Mouse (Mus musculus): ENCODE data around the gene Smarce1. TPM values are rescaled to one million over a fixed set of nuclear protein-coding genes. Genes with fewer than 3 reads are reported as not detected.

The Smarce1 gene
- 370 and 402 TPM in 2 replicates for polyA plus RNA-seq (2015; fragmentation: Nextera tagmentation; extraction: Ambion mirVana)

DNA sequence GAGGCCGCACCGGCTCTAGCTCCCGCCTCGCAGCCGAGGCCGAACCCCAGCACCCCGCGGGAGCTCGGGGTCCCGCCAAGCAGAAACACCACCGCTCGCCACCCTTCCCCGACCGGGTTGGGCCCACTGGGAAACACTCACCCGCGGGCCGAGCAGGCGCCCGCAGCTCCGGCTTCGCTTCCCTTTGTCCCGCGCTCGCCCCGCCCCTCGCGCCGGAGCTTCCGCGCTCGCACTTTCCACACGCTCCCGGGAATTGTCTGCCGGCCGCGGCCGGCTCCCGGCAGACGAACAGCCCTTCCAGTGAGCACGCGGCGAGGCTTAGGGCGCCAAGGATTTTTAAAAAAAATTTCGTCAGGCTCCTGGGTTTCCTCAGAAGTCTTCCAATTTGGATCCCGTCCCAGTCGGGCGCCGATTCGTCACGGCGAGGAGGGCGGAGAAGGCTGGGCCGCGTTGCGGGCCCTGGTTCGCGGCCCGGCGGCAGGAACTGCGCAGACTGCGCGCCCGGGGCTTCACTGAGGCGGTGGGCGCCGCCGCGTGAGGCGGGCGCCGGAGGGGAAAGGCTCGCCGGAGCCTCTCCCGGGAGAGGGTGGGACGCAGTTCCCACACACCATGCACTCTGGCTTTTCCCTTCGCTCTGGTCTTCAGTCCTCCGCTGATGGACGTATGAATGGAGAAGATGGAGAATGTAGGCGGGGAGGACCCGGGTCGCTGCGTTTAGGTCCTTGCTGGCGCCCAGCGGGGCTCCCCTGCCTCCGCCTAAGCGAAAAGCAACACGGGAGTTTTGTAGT lies at the start of gene Smarce1:
Smarce1 (minus strand) TSS at position 757 of the 788 bp plus-strand sequence.
- Histone ChIP-seq H3K27ac (peak within 1 kb of the TSS; percentile 99), H3K36me3 (peaks cover 20% of the 10 kb centered on the region), H3K4me1 (replicated peaks) (peaks cover 37% of the 10 kb centered on the region), H3K27me3 (no peaks in the 10 kb centered on the region), H3K9ac (replicated peaks) (peak within 1 kb of the TSS; percentile 99), H3K4me2 (replicated peaks) (peak within 1 kb of the TSS; percentile 80), H3K9me3 (no peaks in the 10 kb centered on the region), H3K4me3 (replicated peaks) (peak within 1 kb of the TSS; percentile 93)
- peak; percentile 90 for ATAC-seq
- under 1% methylated on average over 87 of the region's 87 CpGs for WGBS

DNA sequence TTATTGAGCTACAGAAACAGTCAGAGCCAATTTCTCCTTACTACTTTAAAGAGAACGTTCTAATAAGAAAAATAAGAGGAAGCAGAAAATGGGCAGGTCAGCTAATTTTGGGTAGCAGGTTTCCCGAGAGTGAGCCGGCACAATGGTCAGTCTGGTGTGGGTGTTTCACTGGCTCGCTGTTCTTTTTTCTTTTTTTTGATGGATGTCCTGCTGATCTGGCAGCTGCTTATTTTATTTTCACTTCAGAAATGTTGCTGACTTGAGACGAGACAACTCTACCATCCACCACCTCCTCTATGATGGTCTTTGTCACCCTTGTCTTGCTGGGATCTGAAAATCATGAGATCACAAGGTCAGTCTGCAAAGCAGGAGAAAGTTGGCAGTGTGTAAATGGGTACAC lies 49.2 kb upstream of the Smarce1 start:
- Histone ChIP-seq H3K27ac (no peak overlapping the region), H3K4me1 (replicated peaks) (peaks cover 10% of the 10 kb centered on the region), H3K4me3 (replicated peaks) (no peak overlapping the region), H3K9me3 (no peaks in the 10 kb centered on the region), H3K36me3 (no peaks in the 10 kb centered on the region), H3K4me2 (replicated peaks) (no peak overlapping the region), H3K27me3 (no peaks in the 10 kb centered on the region), H3K9ac (replicated peaks) (no peak overlapping the region)
- 73% methylated on average over 5 of the region's 5 CpGs for WGBS
- no peak for ATAC-seq

DNA sequence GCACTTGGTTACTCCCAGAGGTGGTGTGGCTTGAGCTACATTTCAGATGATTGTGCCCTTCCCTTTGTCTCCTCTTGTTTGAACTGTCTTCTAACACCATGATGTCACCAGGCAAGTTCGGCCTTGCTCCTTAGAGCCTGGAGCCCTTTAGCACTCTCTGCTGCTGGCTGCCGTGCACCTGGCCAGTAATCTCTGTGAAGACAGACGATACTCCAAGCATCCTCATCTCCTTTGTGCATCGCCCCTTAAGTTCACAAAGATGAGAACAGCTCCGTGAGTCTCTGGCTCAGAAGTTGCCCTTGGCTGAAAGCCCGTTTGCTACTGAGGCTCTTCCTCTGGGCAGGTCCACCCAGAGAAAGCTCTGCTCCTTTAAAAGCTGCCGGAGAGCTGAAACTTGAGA lies 46.0 kb upstream of the Smarce1 start:
- Histone ChIP-seq H3K36me3 (no peaks in the 10 kb centered on the region), H3K27ac (no peak overlapping the region), H3K9ac (replicated peaks) (no peak overlapping the region), H3K27me3 (no peaks in the 10 kb centered on the region), H3K4me3 (replicated peaks) (no peak overlapping the region), H3K4me1 (replicated peaks) (no peaks in the 10 kb centered on the region), H3K4me2 (replicated peaks) (no peak overlapping the region), H3K9me3 (no peaks in the 10 kb centered on the region)
- no peak for ATAC-seq
- 68% methylated on average over 7 of the region's 7 CpGs for WGBS

DNA sequence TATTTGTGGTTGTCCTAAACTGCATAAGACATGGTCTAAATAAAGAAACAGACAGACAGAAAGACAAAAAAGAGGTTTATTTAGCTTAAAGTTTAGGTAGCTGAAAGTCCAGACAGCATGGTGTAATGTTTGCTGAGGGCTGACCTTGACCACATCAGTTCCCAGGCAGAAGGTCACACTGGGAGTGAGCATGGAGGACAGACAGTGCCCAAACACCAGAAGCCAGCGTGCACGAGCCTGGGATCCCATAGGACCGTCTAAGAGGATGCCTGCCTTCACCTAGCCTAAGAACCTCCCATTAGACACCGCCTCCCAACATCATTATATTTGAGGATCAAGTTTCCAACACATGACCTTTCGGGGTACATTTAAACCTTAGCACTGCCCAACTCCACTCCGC lies 44.8 kb upstream of the Smarce1 start:
- no peaks in the 10 kb centered on the region for H3K36me3 ChIP-seq
- 87% methylated on average over 6 of the region's 6 CpGs for WGBS
- H3K4me2 ChIP-seq (replicated peaks): no peak overlapping the region
- no peaks in the 10 kb centered on the region for H3K27me3 ChIP-seq
- H3K9me3 ChIP-seq: no peaks in the 10 kb centered on the region
- no peak for ATAC-seq
- H3K9ac ChIP-seq (replicated peaks): no peak overlapping the region
- H3K4me3 ChIP-seq (replicated peaks): no peak overlapping the region
- H3K4me1 ChIP-seq (replicated peaks): no peaks in the 10 kb centered on the region
- no peak overlapping the region for H3K27ac ChIP-seq

DNA sequence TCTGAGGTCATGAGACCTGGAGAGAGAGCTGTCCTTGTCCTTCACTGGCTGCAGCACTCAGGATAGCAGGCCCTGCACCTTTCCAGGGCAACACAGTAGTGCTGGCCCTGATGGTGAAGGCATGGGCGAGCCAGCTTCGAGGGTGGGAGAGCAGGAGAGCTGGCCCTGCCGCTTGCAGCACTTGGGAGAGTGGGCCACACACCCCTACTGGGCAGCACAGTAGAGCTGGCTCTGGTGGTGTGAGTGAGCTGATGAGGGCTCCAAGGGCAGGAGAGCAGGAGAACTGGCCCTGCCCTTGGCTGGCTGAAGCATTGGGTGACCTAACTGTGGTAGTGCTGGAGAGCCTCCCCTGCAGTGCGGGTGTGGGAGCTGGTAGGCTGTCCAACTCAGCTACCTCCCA lies 41.9 kb upstream of the Smarce1 start:
- no peaks in the 10 kb centered on the region for H3K9me3 ChIP-seq
- H3K36me3 ChIP-seq: no peaks in the 10 kb centered on the region
- WGBS: 84% methylated on average over 4 of the region's 4 CpGs
- H3K4me3 ChIP-seq (replicated peaks): no peak overlapping the region
- no peaks in the 10 kb centered on the region for H3K4me1 ChIP-seq (replicated peaks)
- H3K27ac ChIP-seq: no peak overlapping the region
- no peak for ATAC-seq
- no peak overlapping the region for H3K4me2 ChIP-seq (replicated peaks)
- H3K27me3 ChIP-seq: no peaks in the 10 kb centered on the region
- no peak overlapping the region for H3K9ac ChIP-seq (replicated peaks)

DNA sequence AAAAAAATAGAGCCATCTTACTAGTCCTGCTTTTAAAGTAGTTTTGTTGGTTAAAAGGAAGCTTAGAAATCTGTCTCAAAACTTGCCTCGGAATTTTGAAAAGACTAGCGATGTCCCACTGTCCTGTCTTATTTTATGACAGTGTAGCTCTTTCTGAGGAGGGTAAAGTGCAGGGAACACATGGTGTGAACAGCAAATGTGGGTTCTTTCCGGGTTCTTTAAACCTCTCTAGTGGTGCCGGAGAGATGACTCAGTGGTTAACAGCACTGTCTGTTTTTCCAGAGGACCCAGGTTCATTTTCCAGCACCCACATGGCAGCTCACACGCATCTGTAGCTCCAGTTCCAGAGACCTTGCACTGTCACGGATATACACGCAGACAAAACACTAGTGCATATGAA lies 38.4 kb upstream of the Smarce1 start:
- H3K4me2 ChIP-seq (replicated peaks): no peak overlapping the region
- H3K4me1 ChIP-seq (replicated peaks): 0 out of 2 replicates have a peak, but pooled peaks cover 2% of the 10 kb centered on the region
- H3K27me3 ChIP-seq: no peaks in the 10 kb centered on the region
- WGBS: 80% methylated on average over 7 of the region's 7 CpGs
- H3K9me3 ChIP-seq: no peaks in the 10 kb centered on the region
- H3K27ac ChIP-seq: no peak overlapping the region
- H3K9ac ChIP-seq (replicated peaks): no peak overlapping the region
- ATAC-seq: no peak
- H3K4me3 ChIP-seq (replicated peaks): no peak overlapping the region
- H3K36me3 ChIP-seq: no peaks in the 10 kb centered on the region

DNA sequence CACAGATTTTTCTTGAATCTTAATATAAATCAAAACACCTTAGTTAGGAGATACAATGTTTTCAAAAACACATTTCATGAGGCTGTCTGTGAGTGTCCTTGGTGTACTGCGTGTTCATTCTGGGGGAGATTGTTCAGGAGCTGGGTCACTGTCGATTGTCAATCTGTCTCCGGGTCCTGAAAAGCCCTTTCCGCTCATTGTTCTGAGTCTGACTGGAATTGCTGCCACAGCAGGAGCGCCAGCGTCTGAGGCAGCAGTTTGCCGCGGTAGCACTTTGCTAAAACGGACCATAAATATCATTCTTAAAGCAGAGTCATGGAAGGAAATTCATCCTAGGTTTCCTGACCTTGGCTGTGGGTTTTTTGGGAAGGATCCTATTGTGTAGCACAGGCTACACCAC lies 35.0 kb upstream of the Smarce1 start:
- Histone ChIP-seq H3K4me2 (replicated peaks) (no peak overlapping the region), H3K9ac (replicated peaks) (no peak overlapping the region), H3K27ac (no peak overlapping the region), H3K27me3 (no peaks in the 10 kb centered on the region), H3K4me1 (replicated peaks) (0 out of 2 replicates have a peak, but pooled peaks cover 2% of the 10 kb centered on the region), H3K36me3 (no peaks in the 10 kb centered on the region), H3K9me3 (no peaks in the 10 kb centered on the region), H3K4me3 (replicated peaks) (no peak overlapping the region)
- WGBS: 28% methylated on average over 9 of the region's 9 CpGs
- ATAC-seq: no peak

DNA sequence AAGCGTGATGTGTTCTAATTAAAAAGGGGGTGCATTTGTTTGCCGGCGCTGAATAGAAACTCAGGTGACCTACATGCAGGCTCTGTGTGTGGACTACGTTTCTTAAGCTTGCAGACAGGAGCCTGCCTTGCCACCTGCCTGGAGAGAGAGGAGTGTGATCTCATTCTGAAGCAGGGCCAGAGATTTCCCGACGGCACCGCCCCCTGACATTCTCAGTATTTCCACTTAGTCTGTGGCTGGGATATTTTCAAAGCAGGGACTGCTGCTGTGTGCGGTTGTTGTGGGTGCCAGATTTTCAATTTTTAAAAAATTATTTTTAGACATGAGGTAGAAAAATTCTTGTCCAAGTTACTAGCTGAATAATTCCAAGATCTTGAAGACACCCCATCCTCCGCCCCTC lies 34.4 kb upstream of the Smarce1 start:
- Histone ChIP-seq H3K4me3 (replicated peaks) (no peak overlapping the region), H3K27ac (no peak overlapping the region), H3K9me3 (no peaks in the 10 kb centered on the region), H3K4me2 (replicated peaks) (no peak overlapping the region), H3K27me3 (no peaks in the 10 kb centered on the region), H3K9ac (replicated peaks) (no peak overlapping the region), H3K4me1 (replicated peaks) (0 out of 2 replicates have a peak, but pooled peaks cover 2% of the 10 kb centered on the region), H3K36me3 (no peaks in the 10 kb centered on the region)
- ATAC-seq: no peak
- 80% methylated on average over 9 of the region's 9 CpGs for WGBS

DNA sequence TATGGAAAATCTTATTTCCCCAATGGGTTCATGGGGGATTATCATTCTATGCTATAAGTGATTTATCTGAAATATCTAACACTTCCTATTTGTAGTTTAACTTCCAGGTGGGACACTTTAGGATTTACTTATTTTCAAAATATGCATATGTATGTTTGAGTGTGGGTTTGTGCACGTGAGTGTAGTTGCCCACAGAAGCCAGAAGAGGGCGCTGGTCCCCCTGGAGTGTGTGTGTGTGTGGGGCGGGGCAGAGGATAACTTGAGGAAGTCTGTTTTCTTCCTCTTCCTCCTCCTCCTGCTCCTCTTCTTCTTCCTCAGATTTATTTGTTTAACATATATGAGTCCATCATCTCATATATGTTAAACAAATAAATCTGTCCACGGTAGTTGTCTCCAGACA lies 25.4 kb upstream of the Smarce1 start:
- Histone ChIP-seq H3K4me1 (replicated peaks) (no peaks in the 10 kb centered on the region), H3K27me3 (no peaks in the 10 kb centered on the region), H3K36me3 (no peaks in the 10 kb centered on the region), H3K4me2 (replicated peaks) (no peak overlapping the region), H3K4me3 (replicated peaks) (no peak overlapping the region), H3K9me3 (no peaks in the 10 kb centered on the region), H3K27ac (no peak overlapping the region), H3K9ac (replicated peaks) (no peak overlapping the region)
- 83% methylated on average over 4 of the region's 4 CpGs for WGBS
- no peak for ATAC-seq

DNA sequence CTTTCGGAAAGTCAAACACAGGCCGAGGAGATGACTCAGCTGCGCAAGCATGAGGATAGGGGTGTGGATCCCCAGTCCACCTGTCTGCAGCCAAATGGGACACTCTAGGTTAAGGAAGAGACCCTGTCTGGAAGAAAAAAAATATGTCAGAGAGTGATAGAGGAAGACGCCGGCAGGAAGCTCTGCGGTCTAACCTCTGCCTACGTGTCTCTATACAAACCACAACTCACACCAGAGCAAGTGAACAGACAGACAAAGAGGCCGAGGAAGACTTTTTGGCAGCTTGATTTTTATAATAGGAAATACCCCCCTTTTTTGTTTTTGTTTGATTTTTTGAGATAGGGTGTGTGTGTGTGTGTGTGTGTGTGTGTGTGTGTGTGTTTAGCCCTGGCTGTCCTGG lies 24.5 kb upstream of the Smarce1 start:
- no peaks in the 10 kb centered on the region for H3K9me3 ChIP-seq
- no peak overlapping the region for H3K27ac ChIP-seq
- H3K4me2 ChIP-seq (replicated peaks): no peak overlapping the region
- WGBS: 95% methylated on average over 8 of the region's 8 CpGs
- H3K36me3 ChIP-seq: no peaks in the 10 kb centered on the region
- no peaks in the 10 kb centered on the region for H3K4me1 ChIP-seq (replicated peaks)
- ATAC-seq: no peak
- H3K9ac ChIP-seq (replicated peaks): no peak overlapping the region
- H3K4me3 ChIP-seq (replicated peaks): no peak overlapping the region
- H3K27me3 ChIP-seq: no peaks in the 10 kb centered on the region

DNA sequence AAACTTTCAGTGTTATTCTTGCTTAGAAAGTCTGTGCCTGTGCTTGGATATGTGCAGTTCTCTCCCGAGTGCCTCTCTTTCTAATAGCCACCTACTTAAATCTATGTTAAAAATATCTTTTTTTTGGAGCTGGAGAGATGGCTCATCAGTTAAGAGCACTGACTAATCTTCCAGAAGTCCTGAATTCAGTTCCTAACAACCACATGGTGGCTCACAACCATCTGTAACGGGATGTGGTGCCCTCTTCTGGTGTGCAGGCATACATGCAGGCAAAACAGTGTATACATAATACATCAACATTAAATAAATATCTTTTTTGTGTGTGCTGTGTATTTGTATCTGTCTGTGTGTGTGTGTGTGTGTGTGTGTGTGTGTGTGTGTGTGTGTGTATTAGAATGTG lies 23.1 kb upstream of the Smarce1 start:
- Histone ChIP-seq H3K9me3 (no peaks in the 10 kb centered on the region), H3K9ac (replicated peaks) (no peak overlapping the region), H3K27ac (no peak overlapping the region), H3K4me1 (replicated peaks) (no peaks in the 10 kb centered on the region), H3K27me3 (no peaks in the 10 kb centered on the region), H3K4me3 (replicated peaks) (no peak overlapping the region), H3K36me3 (no peaks in the 10 kb centered on the region), H3K4me2 (replicated peaks) (no peak overlapping the region)
- WGBS: 62% methylated on average over 2 of the region's 2 CpGs
- no peak for ATAC-seq

DNA sequence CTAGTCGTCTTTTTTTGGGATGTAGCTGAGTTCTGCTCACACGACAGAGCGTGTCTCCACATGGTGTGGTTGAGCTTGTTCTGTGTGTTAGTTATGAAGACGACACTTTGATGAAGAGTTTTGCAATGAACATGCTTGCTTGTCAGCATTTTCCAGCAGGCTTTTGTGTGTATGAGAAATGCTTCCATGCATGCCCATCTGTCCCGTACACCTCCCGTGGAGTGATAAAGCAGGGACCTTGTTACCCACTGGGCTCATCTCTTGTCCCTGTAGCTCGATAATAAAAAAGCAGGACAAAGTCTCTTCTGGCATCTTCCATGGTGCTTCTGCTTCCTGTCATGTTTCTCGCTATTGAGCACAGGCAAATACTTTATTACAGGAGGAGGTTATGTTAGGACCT lies 21.9 kb upstream of the Smarce1 start:
- no peak overlapping the region for H3K27ac ChIP-seq
- no peaks in the 10 kb centered on the region for H3K36me3 ChIP-seq
- H3K27me3 ChIP-seq: no peaks in the 10 kb centered on the region
- no peaks in the 10 kb centered on the region for H3K9me3 ChIP-seq
- no peak for ATAC-seq
- no peak overlapping the region for H3K4me2 ChIP-seq (replicated peaks)
- H3K4me3 ChIP-seq (replicated peaks): no peak overlapping the region
- no peaks in the 10 kb centered on the region for H3K4me1 ChIP-seq (replicated peaks)
- H3K9ac ChIP-seq (replicated peaks): no peak overlapping the region
- 64% methylated on average over 8 of the region's 8 CpGs for WGBS

DNA sequence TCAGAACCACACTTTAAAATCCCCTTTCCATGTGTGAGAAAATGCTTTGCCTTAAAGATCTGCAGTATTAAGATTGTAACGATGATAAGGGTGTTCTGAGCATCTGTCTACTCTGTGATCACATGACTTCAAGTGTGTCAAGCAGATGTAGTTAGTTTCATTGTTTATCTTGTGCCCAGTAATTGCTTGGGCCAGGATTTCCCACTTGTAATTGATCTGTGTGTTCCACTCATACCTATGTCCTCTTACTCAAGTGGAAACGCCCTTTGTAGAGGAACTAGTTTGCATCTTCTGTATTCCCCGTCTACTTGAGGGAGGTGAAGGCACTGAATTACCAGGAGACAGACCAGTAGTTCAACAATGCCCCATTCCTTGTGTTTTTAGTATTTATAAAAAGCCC lies 19.8 kb upstream of the Smarce1 start:
- H3K4me3 ChIP-seq (replicated peaks): no peak overlapping the region
- no peaks in the 10 kb centered on the region for H3K27me3 ChIP-seq
- no peaks in the 10 kb centered on the region for H3K4me1 ChIP-seq (replicated peaks)
- no peak overlapping the region for H3K4me2 ChIP-seq (replicated peaks)
- 77% methylated on average over 3 of the region's 3 CpGs for WGBS
- H3K36me3 ChIP-seq: no peaks in the 10 kb centered on the region
- no peak for ATAC-seq
- H3K27ac ChIP-seq: no peak overlapping the region
- H3K9me3 ChIP-seq: no peaks in the 10 kb centered on the region
- no peak overlapping the region for H3K9ac ChIP-seq (replicated peaks)
